Mouse (Mus musculus) neural tube, embryonic 15.5 days (tissue): ENCODE data around the gene Gtf2i. TPM values are rescaled to one million over a fixed set of nuclear protein-coding genes. Genes with fewer than 3 reads are reported as not detected.

Experiments used
- microRNA-seq: library from miRNA; unstranded; fragments of <30 nt; microRNA quantifications from one replicate; pipeline ENCODE4, GENCODE M21; 2017
- polyA plus RNA-seq: library from polyadenylated mRNA; unstranded; fragments of >200 nt; fragmentation: Nextera tagmentation; extraction: Ambion mirVana; gene quantifications from 2 replicates; pipeline ENCODE4 v1.2.1, GENCODE M21; 2015

The Gtf2i gene
- polyA plus RNA-seq, 1 experiment from 2014 or later = 136 TPM

Small RNAs within 50 kb of the gene (microRNA-seq; reads per million reads assigned to microRNA genes)
- not detected for gene Mir3965

Other genes with a start within 250 kb of the Gtf2i start
- gene Castor2, start 215.0 kb downstream of the Gtf2i start, polyA plus RNA-seq = 22.8 TPM in 2 replicates
- gene Rcc1l, start 138.0 kb downstream of the Gtf2i start, polyA plus RNA-seq = 20.3 and 21.6 TPM in 2 replicates
- gene Gtf2ird2, start 130.7 kb downstream of the Gtf2i start, polyA plus RNA-seq = 12.4 and 14.4 TPM in 2 replicates
- gene Ncf1, start 85.1 kb downstream of the Gtf2i start, polyA plus RNA-seq = 2.5 and 5.1 TPM in 2 replicates
- 62.6 and 64.9 TPM in 2 replicates for gene Gtf2ird1, start 142.0 kb upstream of the Gtf2i start, polyA plus RNA-seq
- gene Clip2, start 237.7 kb upstream of the Gtf2i start, polyA plus RNA-seq = 10.4 and 12.1 TPM in 2 replicates
- 0.51 and 0.63 TPM in 2 replicates for gene Syna, start 245.4 kb upstream of the Gtf2i start, polyA plus RNA-seq